Mouse (Mus musculus) cortical plate, adult 2 months (tissue): ENCODE data around the gene Acot8.

Experiments used
- CTCF ChIP-seq: fragments of 200-500 bp; IDR thresholded peaks from 2 replicates; pipeline ENCODE4 v1.5.1; 2011; ENCODE audit warnings: mild to moderate bottlenecking, control low read depth, low read length; ENCODE audit not compliant: insufficient read depth; ENCODE audit errors: extremely low read depth
- POLR2A ChIP-seq: fragments of 200-500 bp; IDR thresholded peaks from 2 replicates; pipeline ENCODE4 v1.6.1; 2011; ENCODE audit warnings: mild to moderate bottlenecking, low read length, control low read depth; ENCODE audit not compliant: insufficient read depth; ENCODE audit errors: extremely low read depth

- TF ChIP-seq CTCF (no peak), POLR2A (no peak)
These were observed 25.1 kb downstream of the Acot8 start, which contains the start of gene Tnnc2 for GRCm38 (mm10) chr2:164779481-164780086.
